ENCODE assay signal across 13 mouse cellular contexts in genomic region chr8:84044900-84045299, GRCm38 (mm10). TPM values are rescaled to one million over a fixed set of nuclear protein-coding genes. Genes with fewer than 3 reads are reported as not detected.
DNase-seq lines count a peak whose midpoint lies in the region; ATAC-seq and TF ChIP-seq lines count a peak whose summit lies in the region.
"Had no signal": no experiment of that assay in that cellular context is flagged by ENCODE, and none has a peak within 500 bp of the region (broad histone marks: within the 10 kb centered on the region; RNA-seq: fewer than 3 reads in every experiment).

Gene Rln3, minus strand, starts transcription at chr8:84045000.

- TF ChIP-seq CTCF in midbrain, postnatal 0 days (IDR thresholded peaks at IDR 0.05) = no peak

- peaks cover 8 to 16% of the 10 kb centered on the region in 2 experiments; a peak in 3 of 4 replicates for H3K4me1 ChIP-seq in heart, embryonic 14.5 days (ENCODE audit: control insufficient read depth in 2 of 2, insufficient read depth in 2 of 2, low read length in 2 of 2)
- peaks cover 23% of the 10 kb centered on the region for H3K4me1 ChIP-seq in midbrain, embryonic 10.5 days
- peaks cover 4% of the 10 kb centered on the region; the same call in 1 of the 2 replicates for H3K4me1 ChIP-seq in midbrain, postnatal 0 days (ENCODE audit: insufficient read depth, low read length)
- H3K4me1 ChIP-seq in intestine, embryonic 15.5 days (replicated peaks) = peaks cover 9% of the 10 kb centered on the region; the same call in 1 of the 2 replicates
- peaks cover 6% of the 10 kb centered on the region; the same call in 1 of the 2 replicates for H3K4me1 ChIP-seq in midbrain, embryonic 16.5 days (ENCODE audit: control insufficient read depth, insufficient read depth, low read length)

- H3K4me2 ChIP-seq in heart, embryonic 14.5 days (ENCODE audit: low read length) = peak within 1 kb of the TSS; percentile 47
- no peak within 1 kb of the TSS for H3K4me2 ChIP-seq in midbrain, postnatal 0 days (ENCODE audit: low read depth, low read length, poor library complexity, severe bottlenecking)
- H3K4me2 ChIP-seq in intestine, embryonic 15.5 days (replicated peaks) = peak within 1 kb of the TSS; percentile 44
- no peak within 1 kb of the TSS for H3K4me2 ChIP-seq in midbrain, embryonic 16.5 days (ENCODE audit: low read length)
- H3K4me2 ChIP-seq: limb, embryonic 15.5 days had no signal

- DNase-seq in heart, adult 9 months (ENCODE audit: low spot score in 2 of 2) = no peak
- no peak for DNase-seq in midbrain, embryonic 10.5 days (ENCODE audit: low spot score)
- DNase-seq in midbrain, postnatal 0 days (ENCODE audit: low spot score) = no peak
- DNase-seq in urinary bladder, postnatal 10 days (ENCODE audit: low spot score) = no peak
- no peak for DNase-seq in spleen, postnatal 14 days (ENCODE audit: low spot score in 2 of 2)
- DNase-seq: cerebellum, postnatal 14 days had no signal

- no peaks in the 10 kb centered on the region for H3K9me3 ChIP-seq in heart, embryonic 14.5 days (ENCODE audit: control insufficient read depth, low read length)
- no peaks in the 10 kb centered on the region for H3K9me3 ChIP-seq in midbrain, embryonic 10.5 days (replicated peaks)
- no peaks in the 10 kb centered on the region for H3K9me3 ChIP-seq in midbrain, postnatal 0 days (ENCODE audit: low read length)
- no peaks in the 10 kb centered on the region for H3K9me3 ChIP-seq in intestine, embryonic 15.5 days
- no peaks in the 10 kb centered on the region for H3K9me3 ChIP-seq in midbrain, embryonic 16.5 days (replicated peaks; ENCODE audit: control insufficient read depth, low read length, poor library complexity, severe bottlenecking)
- H3K9me3 ChIP-seq: limb, embryonic 15.5 days had no signal

- peaks cover 31% of the 10 kb centered on the region for H3K27me3 ChIP-seq in heart, embryonic 14.5 days (ENCODE audit: control insufficient read depth, insufficient read depth, low read length)
- peaks cover 69% of the 10 kb centered on the region for H3K27me3 ChIP-seq in midbrain, embryonic 10.5 days (ENCODE audit: low read depth, poor library complexity, severe bottlenecking)
- H3K27me3 ChIP-seq in midbrain, postnatal 0 days (ENCODE audit: insufficient read depth, low read length) = peaks cover 45% of the 10 kb centered on the region
- peaks cover 38% of the 10 kb centered on the region for H3K27me3 ChIP-seq in intestine, embryonic 15.5 days (replicated peaks)
- H3K27me3 ChIP-seq in midbrain, embryonic 16.5 days (ENCODE audit: control insufficient read depth, insufficient read depth, low read depth, low read length) = peaks cover 42% of the 10 kb centered on the region

- no peak within 1 kb of the TSS for H3K9ac ChIP-seq in heart, embryonic 14.5 days (ENCODE audit: low read length)
- H3K9ac ChIP-seq in midbrain, postnatal 0 days (replicated peaks; ENCODE audit: low read length, poor library complexity, severe bottlenecking) = no peak within 1 kb of the TSS
- no peak within 1 kb of the TSS for H3K9ac ChIP-seq in intestine, embryonic 15.5 days
- peak within 1 kb of the TSS; percentile 30; the same call in 1 of the 2 replicates for H3K9ac ChIP-seq in midbrain, embryonic 16.5 days (ENCODE audit: low read depth, low read length)
- H3K9ac ChIP-seq: limb, embryonic 15.5 days had no signal

- no peaks in the 10 kb centered on the region for H3K36me3 ChIP-seq in heart, embryonic 14.5 days (ENCODE audit: control insufficient read depth, insufficient read depth, low read length)
- no peaks in the 10 kb centered on the region for H3K36me3 ChIP-seq in midbrain, embryonic 10.5 days
- no peaks in the 10 kb centered on the region for H3K36me3 ChIP-seq in midbrain, postnatal 0 days (ENCODE audit: insufficient read depth, low read length)
- H3K36me3 ChIP-seq in intestine, embryonic 15.5 days = no peaks in the 10 kb centered on the region
- H3K36me3 ChIP-seq in midbrain, embryonic 16.5 days (ENCODE audit: control insufficient read depth, insufficient read depth, low read length) = no peaks in the 10 kb centered on the region
- H3K36me3 ChIP-seq: limb, embryonic 15.5 days had no signal

- ATAC-seq in heart, embryonic 14.5 days (ENCODE audit: insufficient number of reproducible peaks, insufficient read depth, low FRiP score, low read depth) = no peak
- ATAC-seq in midbrain, postnatal 0 days (ENCODE audit: low FRiP score) = no peak
- ATAC-seq in intestine, embryonic 15.5 days = no peak
- no peak for ATAC-seq in midbrain, embryonic 16.5 days

- WGBS in heart, embryonic 14.5 days = 5% methylated on average over 9 of the region's 9 CpGs
- 6% methylated on average over 9 of the region's 9 CpGs for WGBS in midbrain, embryonic 10.5 days
- 10% methylated on average over 9 of the region's 9 CpGs for WGBS in midbrain, postnatal 0 days
- 8% methylated on average over 9 of the region's 9 CpGs for WGBS in intestine, embryonic 15.5 days
- 7% methylated on average over 9 of the region's 9 CpGs for WGBS in midbrain, embryonic 16.5 days

- no peak within 1 kb of the TSS for H3K27ac ChIP-seq in heart, embryonic 14.5 days (replicated peaks in 1 of 2; ENCODE audit: control insufficient read depth in 1 of 2, insufficient read depth in 1 of 2, low read depth in 2 of 2, low read length in 2 of 2)
- no peak within 1 kb of the TSS for H3K27ac ChIP-seq in midbrain, embryonic 10.5 days (replicated peaks)
- no peak within 1 kb of the TSS for H3K27ac ChIP-seq in midbrain, postnatal 0 days (ENCODE audit: low read depth, low read length)
- no peak within 1 kb of the TSS for H3K27ac ChIP-seq in intestine, embryonic 15.5 days
- H3K27ac ChIP-seq in midbrain, embryonic 16.5 days (ENCODE audit: low read length) = no peak within 1 kb of the TSS
- H3K27ac ChIP-seq: limb, embryonic 15.5 days had no signal

- peak within 1 kb of the TSS in 1 of 2 experiments; percentile 12; a peak in 2 of 4 replicates for H3K4me3 ChIP-seq in heart, embryonic 14.5 days (ENCODE audit: control insufficient read depth in 1 of 2, insufficient read depth in 1 of 2, low read depth in 1 of 2, low read length in 2 of 2)
- peak within 1 kb of the TSS; percentile 41 for H3K4me3 ChIP-seq in midbrain, embryonic 10.5 days
- no peak within 1 kb of the TSS for H3K4me3 ChIP-seq in midbrain, postnatal 0 days (ENCODE audit: low read depth, low read length)
- no peak within 1 kb of the TSS; the same call in 1 of the 2 replicates for H3K4me3 ChIP-seq in intestine, embryonic 15.5 days (replicated peaks)
- no peak within 1 kb of the TSS for H3K4me3 ChIP-seq in midbrain, embryonic 16.5 days (ENCODE audit: low read depth, low read length)
- H3K4me3 ChIP-seq: limb, embryonic 15.5 days; megakaryocyte, embryonic 14.5 days had no signal

RNA-seq across cellular contexts. Expression of gene Rln3, which starts in this region (rescaled TPM):
- polyA plus RNA-seq in heart, embryonic 14.5 days (2014; fragmentation: Nextera tagmentation; extraction: Ambion mirVana) = not detected in 2 replicates
- 0.20 TPM in 1 of 2 replicates, not detected in the other for polyA plus RNA-seq in midbrain, embryonic 10.5 days (2016; fragmentation: Nextera tagmentation; extraction: Ambion mirVana)
- 2.3 and 2.7 TPM in 2 replicates for total RNA-seq in midbrain, postnatal 0 days (2014; rRNA removed)
- 1.3 and 2.3 TPM in 2 replicates for polyA plus RNA-seq in midbrain, postnatal 0 days (2015; fragmentation: Nextera tagmentation; extraction: Ambion mirVana)
- 0.28 and 0.31 TPM in 2 replicates for polyA plus RNA-seq in intestine, embryonic 15.5 days (2015; fragmentation: Nextera tagmentation; extraction: Ambion mirVana)
- polyA plus RNA-seq in midbrain, embryonic 16.5 days (2015; fragmentation: Nextera tagmentation; extraction: Ambion mirVana) = 0.72 and 1.9 TPM in 2 replicates
- total RNA-seq: CH12.LX had no signal
- polyA plus RNA-seq: gonadal fat pad, adult 2 months; limb, embryonic 15.5 days had no signal

Comparison
In these comparisons a context has a peak if more than half of its experiments do, and no peak if none do; other contexts are left out.
1. H3K4me2 ChIP-seq: peak in heart, embryonic 14.5 days (single experiment) and intestine, embryonic 15.5 days (single experiment); none in midbrain, postnatal 0 days (single experiment) and midbrain, embryonic 16.5 days (single experiment).